Mouse (Mus musculus): ENCODE data around the gene Bmp8b. TPM values are rescaled to one million over a fixed set of nuclear protein-coding genes. Genes with fewer than 3 reads are reported as not detected.

The Bmp8b gene
- not detected in 2 replicates for polyA plus RNA-seq (2012; ENCODE audit: insufficient read depth, low replicate concordance)

- no peak for TF ChIP-seq FLI1 (IDR thresholded peaks at IDR 0.05; ENCODE audit: low read length)
- no peak for TF ChIP-seq GATA1 (IDR thresholded peaks at IDR 0.05; ENCODE audit: borderline replicate concordance, low read length)
- peaks cover 15% of the 10 kb centered on the region for H3K4me1 ChIP-seq
- peak within 1 kb of the TSS; percentile 46 for H3K4me3 ChIP-seq (replicated peaks)
- H3K9me3 ChIP-seq = peaks cover 13% of the 10 kb centered on the region
- peaks cover 67% of the 10 kb centered on the region for H3K27me3 ChIP-seq (replicated peaks)
- H3K36me3 ChIP-seq (replicated peaks; ENCODE audit: low read length) = no peaks in the 10 kb centered on the region
Measured at GRCm38 (mm10) chr4:123104651-123105450, at the start of gene Bmp8b. Gene Bmp8b, plus strand, starts transcription at chr4:123105165.

- TF ChIP-seq FLI1 (IDR thresholded peaks at IDR 0.05; ENCODE audit: low read length) (no peak), GATA1 (IDR thresholded peaks at IDR 0.05; ENCODE audit: borderline replicate concordance, low read length) (no peak)
- Histone ChIP-seq H3K4me1 (peaks cover 3% of the 10 kb centered on the region), H3K4me3 (replicated peaks) (no peak overlapping the region)
Measured at GRCm38 (mm10) chr4:123056560-123057109, 48.3 kb upstream of the Bmp8b start.

GRCm38 (mm10) chr4:123057957-123058356 is 47.0 kb upstream of the Bmp8b start:
- H3K36me3 ChIP-seq (replicated peaks; ENCODE audit: low read length) = peaks cover 42% of the 10 kb centered on the region
- H3K4me3 ChIP-seq (replicated peaks) = no peak overlapping the region
- H3K4me1 ChIP-seq = peaks cover 7% of the 10 kb centered on the region
- H3K9me3 ChIP-seq = no peaks in the 10 kb centered on the region
- TF ChIP-seq FLI1 (IDR thresholded peaks at IDR 0.05; ENCODE audit: low read length) = no peak
- TF ChIP-seq GATA1 (IDR thresholded peaks at IDR 0.05; ENCODE audit: borderline replicate concordance, low read length) = no peak
- peaks cover 12% of the 10 kb centered on the region for H3K27me3 ChIP-seq (replicated peaks)

More at GRCm38 (mm10) chr4:123056560-123057109, 48.3 kb upstream of the Bmp8b start:
- no peaks in the 10 kb centered on the region for H3K9me3 ChIP-seq
- H3K27me3 ChIP-seq (replicated peaks) = peaks cover 6% of the 10 kb centered on the region
- peaks cover 55% of the 10 kb centered on the region for H3K36me3 ChIP-seq (replicated peaks; ENCODE audit: low read length)

- no peak overlapping the region for H3K4me3 ChIP-seq (replicated peaks)
- peaks cover 7% of the 10 kb centered on the region for H3K4me1 ChIP-seq
- TF ChIP-seq GATA1 (IDR thresholded peaks at IDR 0.05; ENCODE audit: borderline replicate concordance, low read length) (no peak), FLI1 (IDR thresholded peaks at IDR 0.05; ENCODE audit: low read length) (no peak)
- peaks cover 36% of the 10 kb centered on the region for H3K27me3 ChIP-seq (replicated peaks)
- no peaks in the 10 kb centered on the region for H3K9me3 ChIP-seq
- H3K36me3 ChIP-seq (replicated peaks; ENCODE audit: low read length) = peaks cover 4% of the 10 kb centered on the region
Measured at GRCm38 (mm10) chr4:123061744-123062143, 43.2 kb upstream of the Bmp8b start.

- H3K36me3 ChIP-seq (replicated peaks; ENCODE audit: low read length) = no peaks in the 10 kb centered on the region
- peaks cover 3% of the 10 kb centered on the region; the same call in 1 of the 2 replicates for H3K9me3 ChIP-seq
- H3K27me3 ChIP-seq (replicated peaks) = peaks cover 46% of the 10 kb centered on the region
- peaks cover 24% of the 10 kb centered on the region for H3K4me1 ChIP-seq
- H3K4me3 ChIP-seq (replicated peaks) = no peak overlapping the region
- TF ChIP-seq GATA1 (IDR thresholded peaks at IDR 0.05; ENCODE audit: borderline replicate concordance, low read length) = no peak
- TF ChIP-seq FLI1 (IDR thresholded peaks at IDR 0.05; ENCODE audit: low read length) = no peak
Measured at GRCm38 (mm10) chr4:123068646-123069045, 36.3 kb upstream of the Bmp8b start.

GRCm38 (mm10) chr4:123071266-123071966 is 33.5 kb upstream of the Bmp8b start:
- Histone ChIP-seq H3K9me3 (peaks cover 3% of the 10 kb centered on the region; the same call in 1 of the 2 replicates), H3K27me3 (replicated peaks) (peaks cover 52% of the 10 kb centered on the region), H3K36me3 (replicated peaks; ENCODE audit: low read length) (no peaks in the 10 kb centered on the region), H3K4me1 (peaks cover 24% of the 10 kb centered on the region), H3K4me3 (replicated peaks) (peak overlapping the region; percentile 86)
- TF ChIP-seq FLI1 (IDR thresholded peaks at IDR 0.05; ENCODE audit: low read length) (no peak), GATA1 (IDR thresholded peaks at IDR 0.05; ENCODE audit: borderline replicate concordance, low read length) (no peak)

GRCm38 (mm10) chr4:123076928-123077327 is 28.0 kb upstream of the Bmp8b start:
- peaks cover 65% of the 10 kb centered on the region for H3K27me3 ChIP-seq (replicated peaks)
- H3K9me3 ChIP-seq = peaks cover 2% of the 10 kb centered on the region; the same call in 1 of the 2 replicates
- no peaks in the 10 kb centered on the region for H3K4me1 ChIP-seq
- no peak for TF ChIP-seq GATA1 (IDR thresholded peaks at IDR 0.05; ENCODE audit: borderline replicate concordance, low read length)
- no peak for TF ChIP-seq FLI1 (IDR thresholded peaks at IDR 0.05; ENCODE audit: low read length)
- H3K4me3 ChIP-seq (replicated peaks) = no peak overlapping the region
- no peaks in the 10 kb centered on the region for H3K36me3 ChIP-seq (replicated peaks; ENCODE audit: low read length)

GRCm38 (mm10) chr4:123078231-123078630 is 26.7 kb upstream of the Bmp8b start:
- Histone ChIP-seq H3K9me3 (peaks cover 2% of the 10 kb centered on the region; the same call in 1 of the 2 replicates), H3K4me3 (replicated peaks) (no peak overlapping the region), H3K27me3 (replicated peaks) (peaks cover 73% of the 10 kb centered on the region), H3K4me1 (peaks cover 5% of the 10 kb centered on the region; the same call in 1 of the 2 replicates), H3K36me3 (replicated peaks; ENCODE audit: low read length) (no peaks in the 10 kb centered on the region)
- TF ChIP-seq FLI1 (IDR thresholded peaks at IDR 0.05; ENCODE audit: low read length) (no peak), GATA1 (IDR thresholded peaks at IDR 0.05; ENCODE audit: borderline replicate concordance, low read length) (no peak)

- H3K4me3 ChIP-seq (replicated peaks) = no peak overlapping the region
Measured at GRCm38 (mm10) chr4:123080791-123081190, 24.2 kb upstream of the Bmp8b start.

More at GRCm38 (mm10) chr4:123080791-123081190, 24.2 kb upstream of the Bmp8b start:
- Histone ChIP-seq H3K36me3 (replicated peaks; ENCODE audit: low read length) (no peaks in the 10 kb centered on the region), H3K27me3 (replicated peaks) (peaks cover 52% of the 10 kb centered on the region), H3K4me1 (peaks cover 5% of the 10 kb centered on the region; the same call in 1 of the 2 replicates), H3K9me3 (peaks cover 8% of the 10 kb centered on the region)
- no peak for TF ChIP-seq GATA1 (IDR thresholded peaks at IDR 0.05; ENCODE audit: borderline replicate concordance, low read length)
- TF ChIP-seq FLI1 (IDR thresholded peaks at IDR 0.05; ENCODE audit: low read length) = no peak
